Mouse (Mus musculus): Measurements from ENCODE around the gene St7l.

St7l gene

DNA sequence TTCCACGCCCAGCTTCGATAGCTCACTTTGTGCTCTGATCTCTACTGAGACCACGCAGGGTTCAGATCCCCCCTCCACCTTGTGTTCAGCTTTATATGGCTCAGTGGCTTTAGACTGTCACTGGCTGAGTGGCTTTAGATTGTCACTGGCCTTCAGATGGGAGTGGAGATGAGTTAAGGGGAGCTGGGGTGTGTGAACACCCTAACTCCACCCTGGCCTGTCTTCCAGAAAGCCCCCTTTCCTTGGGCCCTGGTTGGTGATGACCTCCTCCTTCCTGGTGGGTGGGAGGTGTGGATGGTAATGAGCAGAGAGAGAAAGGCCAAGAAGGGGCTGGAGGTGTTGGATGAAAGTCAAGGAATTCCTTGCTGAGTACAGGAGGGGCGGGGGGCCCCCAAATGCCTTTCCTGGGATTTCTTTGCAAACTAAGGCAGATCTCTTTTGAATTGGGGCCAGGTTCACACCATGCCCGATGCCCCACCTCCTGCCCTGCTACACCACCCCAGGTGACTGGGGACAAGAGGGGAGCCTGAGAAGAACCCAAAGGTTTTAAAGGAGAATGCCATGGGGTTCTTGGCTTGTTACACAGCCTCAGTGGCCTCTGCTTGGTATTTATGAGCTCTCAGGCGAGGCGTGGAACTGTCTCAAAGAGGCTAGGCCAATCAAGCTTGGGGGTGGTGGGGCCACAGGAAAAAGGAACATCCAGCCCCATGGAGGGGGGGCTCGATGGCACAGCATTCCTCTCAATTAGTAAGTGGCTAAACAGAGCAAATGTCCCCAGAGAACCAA is 101.5 kb downstream of the St7l start:
- DNase-seq, result no peak

DNA sequence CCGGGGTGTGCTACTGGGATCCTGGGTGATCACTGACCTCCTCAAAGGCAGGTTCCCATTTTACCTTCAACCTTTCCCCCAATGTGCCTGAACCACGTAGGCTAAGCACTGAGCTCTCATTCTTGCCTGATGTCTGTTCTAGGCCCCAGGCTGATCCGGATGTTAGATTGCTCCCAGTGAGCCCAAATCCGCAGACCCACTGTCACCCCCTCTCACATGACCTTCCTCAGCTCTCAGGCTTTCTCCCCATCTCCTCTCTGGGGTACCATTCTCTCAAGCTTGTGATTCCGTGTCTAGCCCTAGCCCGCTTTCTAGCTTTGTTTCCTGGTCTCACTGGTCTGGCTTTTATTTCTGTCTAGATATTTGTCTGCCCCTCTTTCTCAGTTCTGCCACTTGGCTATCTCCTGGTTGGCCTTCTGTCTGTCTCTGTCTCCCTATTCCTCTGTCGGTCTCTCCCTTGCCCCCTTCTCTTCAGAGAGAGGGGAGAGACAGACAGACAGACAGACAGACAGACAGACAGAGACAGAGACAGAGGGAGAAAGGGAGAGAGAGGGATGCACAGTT is 102.3 kb downstream of the St7l start:
- no peak for DNase-seq

DNA sequence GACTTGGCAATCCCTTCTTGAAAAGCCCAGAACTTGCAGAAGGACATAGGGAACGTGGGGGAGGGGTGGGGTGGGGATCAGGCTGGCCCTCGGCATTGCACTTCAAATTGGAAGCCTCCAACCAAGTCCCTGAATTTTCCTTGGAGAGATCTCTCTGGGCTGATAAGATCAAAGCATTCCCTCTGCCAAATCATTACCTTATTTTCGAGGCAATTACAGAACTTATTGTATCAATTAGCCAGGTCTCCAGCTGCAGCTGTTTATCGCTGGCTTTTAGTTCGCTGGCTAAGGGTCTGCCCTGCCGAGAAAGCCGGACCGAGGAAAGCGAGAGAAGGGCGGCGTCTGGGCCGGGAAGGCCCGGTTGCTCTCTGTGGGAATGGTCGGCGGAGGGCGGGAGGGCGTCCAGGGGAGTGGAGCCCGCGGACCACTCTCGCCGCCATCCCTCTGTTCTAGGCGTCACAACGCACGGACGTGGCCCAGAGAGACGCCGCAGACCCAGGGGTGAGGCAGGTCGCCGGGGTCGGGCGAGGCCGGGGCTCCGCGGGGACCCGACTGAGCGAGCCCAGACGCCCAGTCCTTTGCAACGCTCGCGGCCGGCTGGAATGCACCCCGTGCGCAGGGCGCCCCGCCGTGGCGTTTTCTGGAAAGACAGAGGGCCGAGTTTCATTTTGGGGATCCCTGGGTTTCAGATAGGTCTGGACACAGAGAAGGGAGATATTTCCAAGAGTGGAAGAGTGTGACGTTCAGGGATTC is 103.9 kb downstream of the St7l start:
- peak; percentile 86 for DNase-seq

Measured in kidney, adult 9 months (tissue).